Mouse (Mus musculus) bone marrow macrophage, adult 2 months (primary cell): Measurements from ENCODE around the gene Arntl2. TPM values are rescaled to one million over a fixed set of nuclear protein-coding genes. Genes with fewer than 3 reads are reported as not detected.
A peak's percentile ranks its signal among the peaks of the same experiment; 100 is the strongest.

Source experiments
- H3K27ac ChIP-seq: 2 replicates; pipeline ENCODE4 v1.5.1; 2012; ENCODE audit warnings: low read depth, low read length; ENCODE audit not compliant: insufficient read depth
- H3K4me1 ChIP-seq: 2 replicates; pipeline ENCODE4 v1.6.1; 2012; ENCODE audit warnings: low read length; ENCODE audit not compliant: control insufficient read depth, insufficient read depth
- H3K4me3 ChIP-seq: 2 replicates; pipeline ENCODE4 v1.5.1; 2012; ENCODE audit warnings: mild to moderate bottlenecking, low read length, moderate library complexity; ENCODE audit not compliant: insufficient read depth
- CTCF ChIP-seq: IDR thresholded peaks from 2 replicates; pipeline ENCODE4 v1.5.1; 2012; ENCODE audit warnings: low read depth, mild to moderate bottlenecking, low read length, moderate library complexity
- POLR2A ChIP-seq: IDR thresholded peaks from 2 replicates; pipeline ENCODE4 v1.6.1; 2012; ENCODE audit warnings: mild to moderate bottlenecking, low read depth, low read length, borderline replicate concordance
- polyA plus RNA-seq: library from polyadenylated mRNA; stranded (reverse); fragments of >200 nt; gene quantifications from 2 replicates; pipeline ENCODE4 v1.2.4, GENCODE M21; 2012; ENCODE audit not compliant: missing spikeins, insufficient read depth, insufficient read length

Arntl2 gene
- polyA plus RNA-seq, 1 experiment, result 2.7 TPM

DNA sequence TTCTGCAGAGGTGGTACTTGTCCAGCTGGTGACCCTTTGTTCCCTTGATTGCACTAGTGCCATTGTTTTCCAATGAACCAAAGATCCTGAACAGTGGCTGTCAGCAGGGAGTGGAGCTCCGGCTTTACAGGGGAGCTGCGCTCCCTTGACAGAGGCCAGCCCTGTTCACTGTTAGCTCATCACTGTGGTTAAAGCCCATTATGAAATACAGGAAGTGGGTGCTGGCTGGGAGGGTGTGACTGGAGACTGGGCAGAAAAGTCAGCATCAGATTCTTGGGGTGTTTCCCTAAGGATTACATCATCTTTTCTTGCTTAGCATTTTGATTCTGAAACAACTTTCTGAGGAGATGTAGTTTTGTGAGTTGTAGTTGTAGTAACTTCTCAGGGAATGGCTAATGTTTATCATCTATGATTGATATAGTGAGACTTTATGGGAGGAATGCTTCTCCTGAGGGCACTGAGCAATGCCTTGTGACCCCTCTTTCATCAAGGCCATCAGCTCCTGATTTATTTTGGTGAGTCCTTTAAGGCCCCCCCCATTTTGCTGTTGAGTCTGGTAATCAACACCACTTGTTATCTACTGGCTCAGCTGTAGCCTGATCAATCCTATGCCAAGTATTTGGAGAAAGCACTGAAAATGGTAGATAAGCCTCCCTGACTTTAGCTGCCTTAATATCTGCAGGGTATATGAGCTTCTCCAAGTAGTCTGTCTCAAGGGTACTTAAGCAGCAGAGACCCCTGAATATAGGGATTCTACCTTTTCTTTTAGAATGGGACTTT lies 19.1 kb upstream of the Arntl2 start:
- Histone ChIP-seq H3K27ac (no peak overlapping the region), H3K4me3 (no peak overlapping the region), H3K4me1 (peaks cover 9% of the 10 kb centered on the region)
- TF ChIP-seq CTCF (no peak), POLR2A (no peak)

DNA sequence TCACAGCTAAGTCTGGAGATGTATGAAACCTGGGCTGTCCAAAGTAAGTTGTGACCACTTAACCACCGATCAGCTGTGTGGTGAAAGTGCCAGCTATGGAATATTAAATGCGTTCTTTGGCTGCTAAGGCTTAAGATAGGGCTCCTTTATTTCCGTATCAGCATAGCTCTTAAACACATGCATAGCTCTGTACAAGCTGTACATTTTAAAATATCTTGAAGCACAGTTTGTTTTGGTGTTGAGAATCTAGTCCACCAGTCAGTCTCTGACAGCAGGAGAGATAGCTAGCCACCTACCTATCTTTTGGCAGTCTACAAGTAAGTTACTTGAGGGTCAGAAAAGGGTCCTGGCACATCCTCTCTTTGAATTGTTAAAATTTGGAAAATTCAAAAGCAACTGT lies 17.8 kb upstream of the Arntl2 start:
- Histone ChIP-seq H3K27ac (no peak overlapping the region), H3K4me1 (peaks cover 9% of the 10 kb centered on the region), H3K4me3 (no peak overlapping the region)
- TF ChIP-seq CTCF, result no peak
- no peak for TF ChIP-seq POLR2A

DNA sequence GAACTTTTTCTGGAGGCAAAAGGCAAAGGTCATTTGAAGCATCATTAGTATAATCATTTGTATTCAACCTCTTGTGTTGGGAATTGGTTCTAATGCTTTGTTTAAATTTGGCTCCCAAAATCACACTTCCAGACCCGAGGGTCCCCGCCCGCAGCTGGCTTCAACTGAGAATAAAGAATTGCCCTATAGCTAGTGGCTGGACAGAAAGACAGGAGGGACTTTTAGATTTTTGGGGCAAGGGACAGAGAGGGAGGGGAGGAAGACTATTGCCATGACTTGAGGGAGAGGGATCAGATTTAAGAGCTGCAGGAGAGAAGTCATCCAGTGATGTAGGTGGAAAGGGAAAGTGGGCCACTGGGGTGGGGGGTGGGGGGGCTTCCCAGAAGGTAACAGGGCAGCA lies 14.3 kb upstream of the Arntl2 start:
- H3K4me1 ChIP-seq, result peaks cover 4% of the 10 kb centered on the region
- H3K4me3 ChIP-seq, result no peak overlapping the region
- no peak overlapping the region for H3K27ac ChIP-seq
- TF ChIP-seq POLR2A (no peak), CTCF (no peak)

DNA sequence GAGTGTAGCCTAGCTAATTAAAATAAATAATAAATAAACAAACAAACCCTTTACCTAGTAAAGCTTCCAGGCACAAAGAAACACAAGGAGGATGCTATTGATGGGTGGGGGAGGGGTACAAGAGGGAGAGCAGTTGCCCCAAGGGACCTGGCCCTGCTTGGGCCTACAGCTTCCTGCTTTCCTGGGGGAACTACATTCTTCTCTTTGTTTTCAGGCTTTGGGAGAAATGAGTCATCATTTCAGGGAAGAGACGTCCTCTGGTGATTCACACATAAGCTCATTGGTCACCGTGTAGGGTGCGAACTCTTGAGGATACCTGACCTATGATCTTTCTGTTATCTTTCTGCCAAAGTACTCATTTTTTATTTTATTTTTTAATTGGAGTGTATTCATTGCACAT lies 2.3 kb upstream of the Arntl2 start:
- Histone ChIP-seq H3K4me3 (no peak overlapping the region), H3K4me1 (peaks cover 14% of the 10 kb centered on the region), H3K27ac (no peak overlapping the region)
- TF ChIP-seq POLR2A, result no peak
- TF ChIP-seq CTCF, result no peak

DNA sequence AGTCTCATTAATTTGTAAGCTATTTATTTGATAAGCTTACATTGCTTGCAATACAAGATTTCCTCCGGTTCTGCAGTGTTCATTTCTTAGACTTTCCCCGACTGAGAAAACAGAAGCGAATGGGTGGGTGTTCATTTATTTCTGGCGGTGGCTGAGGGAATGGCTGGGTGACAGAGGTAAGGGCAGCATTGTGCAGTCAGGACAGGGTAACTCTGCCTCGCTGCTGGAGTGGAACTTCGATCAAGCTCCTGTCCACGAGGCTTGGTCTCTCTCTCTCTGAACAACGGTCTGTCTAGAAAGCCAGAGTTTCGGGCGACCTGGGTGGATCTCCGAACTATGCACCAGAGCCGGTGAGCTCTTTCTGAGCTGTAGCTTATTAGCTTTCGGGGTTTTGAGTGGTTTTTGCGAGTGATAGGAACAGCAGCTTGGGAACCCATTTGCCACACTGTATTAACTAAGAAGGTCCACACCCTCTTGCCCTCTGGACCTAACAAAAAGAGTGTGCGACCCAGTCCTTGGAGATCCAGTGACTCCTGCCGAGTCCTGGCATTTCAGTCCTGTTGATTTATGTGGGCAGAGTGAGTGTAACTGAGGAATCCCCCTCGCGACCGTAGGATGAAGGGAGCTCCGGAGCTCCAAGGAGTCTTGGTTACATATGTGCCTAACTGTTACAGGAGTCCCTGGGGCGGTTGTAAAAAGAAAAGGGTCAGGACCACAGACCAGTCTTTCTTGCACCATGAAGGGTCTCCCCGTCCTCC lies 510 bp upstream of the Arntl2 start:
- peak overlapping the region; percentile 62 for H3K4me3 ChIP-seq
- TF ChIP-seq POLR2A, result no peak
- no peak overlapping the region for H3K27ac ChIP-seq
- H3K4me1 ChIP-seq, result peaks cover 14% of the 10 kb centered on the region

DNA sequence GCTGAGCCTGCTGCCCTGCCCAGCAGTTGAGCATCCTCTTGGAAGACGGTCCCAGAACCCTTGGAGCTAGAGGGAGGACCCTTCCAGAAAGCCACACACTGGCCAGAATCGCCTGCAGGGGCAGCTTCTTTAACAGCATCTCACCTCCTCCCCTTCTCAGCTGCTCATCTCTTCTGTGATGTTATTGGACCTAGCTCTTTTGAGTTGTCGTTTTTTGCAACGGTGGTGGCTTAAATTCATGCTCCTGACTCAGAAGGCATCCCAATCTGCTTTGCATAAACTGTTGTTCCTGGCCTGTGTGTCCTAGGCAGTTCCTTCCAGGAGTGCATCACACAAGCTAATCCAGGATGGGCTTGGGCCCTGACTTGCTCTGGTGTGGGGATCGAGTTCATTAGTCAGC lies 1.6 kb downstream of the Arntl2 start:
- Histone ChIP-seq H3K27ac (no peak overlapping the region), H3K4me3 (no peak overlapping the region), H3K4me1 (peaks cover 14% of the 10 kb centered on the region)
- no peak for TF ChIP-seq CTCF
- TF ChIP-seq POLR2A, result no peak

DNA sequence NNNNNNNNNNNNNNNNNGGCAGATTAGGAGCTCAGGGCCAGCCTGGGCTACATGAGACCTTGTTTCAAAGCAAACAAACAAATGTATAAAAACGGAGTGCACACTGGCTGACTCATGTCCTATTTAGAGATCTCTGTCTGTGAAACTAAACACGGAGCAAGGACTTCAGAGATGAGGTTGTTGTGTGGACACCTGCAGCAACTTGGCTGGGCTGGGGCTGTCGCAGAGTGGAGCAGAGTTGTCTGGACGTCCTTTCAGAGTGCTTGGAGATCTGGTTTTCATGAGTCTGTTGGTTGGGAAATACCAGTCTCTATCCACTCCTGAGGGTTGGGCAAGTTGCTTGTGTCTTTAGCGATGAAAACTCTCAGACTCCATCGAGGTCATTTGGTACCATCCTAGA lies 14.1 kb downstream of the Arntl2 start:
- Histone ChIP-seq H3K4me1 (no peaks in the 10 kb centered on the region), H3K4me3 (no peak overlapping the region), H3K27ac (no peak overlapping the region)

DNA sequence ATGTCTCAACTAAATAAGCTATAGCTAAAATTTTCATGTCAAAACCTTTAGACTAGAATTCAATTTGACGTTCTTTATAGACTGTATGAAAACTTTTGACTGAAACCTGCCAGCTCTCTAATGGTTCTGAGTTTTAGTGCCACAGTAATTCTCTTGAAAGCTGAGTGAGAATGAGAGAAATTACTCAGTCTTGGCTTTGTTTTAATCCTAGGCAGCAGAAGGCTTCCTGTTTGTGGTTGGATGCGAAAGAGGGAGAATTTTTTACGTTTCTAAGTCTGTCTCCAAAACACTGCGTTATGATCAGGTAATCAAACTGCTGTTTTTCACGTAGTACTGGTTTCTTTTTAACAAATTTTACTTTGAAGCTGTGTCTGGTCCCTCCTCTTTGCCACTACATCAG lies 17.2 kb downstream of the Arntl2 start:
- Histone ChIP-seq H3K27ac (no peak overlapping the region), H3K4me1 (no peaks in the 10 kb centered on the region), H3K4me3 (no peak overlapping the region)
- TF ChIP-seq POLR2A, result no peak
- TF ChIP-seq CTCF, result no peak

More for the DNA sequence above, 14.1 kb downstream of the Arntl2 start:
- no peak for TF ChIP-seq CTCF
- TF ChIP-seq POLR2A, result no peak

DNA sequence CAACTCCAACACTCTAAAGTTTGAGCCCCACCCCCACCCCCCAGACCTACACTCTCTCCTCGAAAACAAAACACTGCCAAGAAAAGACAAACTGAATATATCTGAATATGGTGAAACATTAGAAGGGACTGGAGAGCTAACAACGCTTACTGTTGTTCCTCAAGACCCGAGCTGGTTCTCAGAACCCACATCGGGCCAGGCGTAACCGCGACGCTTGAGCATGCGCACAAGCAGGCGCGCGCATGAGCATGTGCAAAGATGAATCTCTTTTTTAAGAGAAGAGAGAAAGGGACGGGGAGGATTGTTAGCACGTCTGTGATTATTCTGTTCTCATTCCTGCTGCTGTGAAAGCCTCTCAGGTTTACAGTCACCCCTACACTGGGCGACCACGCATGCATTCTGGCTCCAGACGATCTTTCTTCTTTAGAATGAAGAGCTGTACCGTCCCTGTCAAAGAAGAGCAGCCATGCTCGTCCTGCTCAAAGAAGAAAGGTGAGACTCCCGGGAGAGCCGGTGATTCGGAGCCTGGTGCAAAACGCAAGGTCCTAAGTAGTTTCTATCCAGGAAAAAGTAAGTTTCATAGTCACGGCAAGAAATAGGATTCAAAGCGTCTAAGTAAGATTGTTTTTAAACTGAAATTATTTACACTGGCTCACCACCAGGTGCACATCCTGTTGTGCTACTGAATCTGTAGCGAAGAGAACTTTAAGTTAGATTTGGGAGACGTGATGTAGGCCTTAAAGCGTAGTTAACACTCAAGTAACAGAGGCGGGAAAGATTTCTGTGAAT lies 24.5 kb downstream of the Arntl2 start:
- Histone ChIP-seq H3K27ac (no peak overlapping the region), H3K4me1 (no peaks in the 10 kb centered on the region), H3K4me3 (no peak overlapping the region)
- TF ChIP-seq CTCF (no peak), POLR2A (no peak)
